Mouse (Mus musculus) embryonic facial prominence, embryonic 11.5 days (tissue): ENCODE measurements around the gene Tmed1. TPM values are rescaled to one million over a fixed set of nuclear protein-coding genes. Genes with fewer than 3 reads are reported as not detected.

Source experiments
- ATAC-seq: fragments of 200-750 bp; cut with Nextera tagmentation; replicated peaks from 2 replicates; pipeline ENCODE4 v1.8.0; 2017; ENCODE audit warnings: low read depth; ENCODE audit not compliant: insufficient number of reproducible peaks, low FRiP score, low TSS enrichment
- DNase-seq: peaks from one replicate; pipeline ENCODE4 v3.0.0-alpha.2; 2015; ENCODE audit warnings: low spot score
- H3K27ac ChIP-seq: fragments of 300-500 bp; sonication (generic); replicated peaks from 2 replicates; pipeline ENCODE4 v1.5.1; 2014; ENCODE audit warnings: mild to moderate bottlenecking, low read depth, low read length, control low read depth
- H3K27me3 ChIP-seq: fragments of 300-500 bp; sonication (generic); 2 replicates; pipeline ENCODE4 v1.6.1; 2014; ENCODE audit warnings: mild to moderate bottlenecking, low read length, moderate library complexity, mixed read lengths; ENCODE audit not compliant: control insufficient read depth, insufficient read depth
- H3K36me3 ChIP-seq: fragments of 300-500 bp; sonication (generic); replicated peaks from 2 replicates; pipeline ENCODE4 v1.6.1; 2014; ENCODE audit warnings: low read depth, mild to moderate bottlenecking, low read length, moderate library complexity, mixed read lengths; ENCODE audit not compliant: control insufficient read depth, insufficient read depth
- H3K4me1 ChIP-seq: fragments of 300-500 bp; sonication (generic); 2 replicates; pipeline ENCODE4 v1.6.1; 2014; ENCODE audit warnings: low read length, mixed read lengths; ENCODE audit not compliant: control insufficient read depth, insufficient read depth
- H3K4me2 ChIP-seq: fragments of 300-500 bp; sonication (generic); 2 replicates; pipeline ENCODE4 v1.6.1; 2014; ENCODE audit warnings: low read depth, mild to moderate bottlenecking, control low read depth, low read length, moderate library complexity
- H3K4me3 ChIP-seq: fragments of 300-500 bp; sonication (generic); 2 replicates; pipeline ENCODE4 v1.5.1; 2014; ENCODE audit warnings: low read depth, low read length, control low read depth
- H3K9ac ChIP-seq: fragments of 300-500 bp; sonication (generic); replicated peaks from 2 replicates; pipeline ENCODE4 v1.6.1; 2014; ENCODE audit warnings: mild to moderate bottlenecking, control low read depth, low read length
- H3K9me3 ChIP-seq: fragments of 300-500 bp; sonication (generic); replicated peaks from 2 replicates; pipeline ENCODE4 v1.6.1; 2016; ENCODE audit warnings: mild to moderate bottlenecking, low read length, inconsistent platforms, mixed read lengths; ENCODE audit not compliant: control insufficient read depth
- WGBS: fragments of 180-500 bp; shearing (Covaris S2); extraction: QIAGEN DNeasy Blood & Tissue Kit; methylation state at CpG from one replicate; pipeline ENCODE4 v1.1.7; 2014; 5-methylcytosine and 5-hydroxymethylcytosine counted together
- polyA plus RNA-seq: library from polyadenylated mRNA; unstranded; fragments of >200 nt; fragmentation: Nextera tagmentation; extraction: Ambion mirVana; gene quantifications from 2 replicates; pipeline ENCODE4 v1.2.1, GENCODE M21; 2014

The Tmed1 gene
- polyA plus RNA-seq, 1 experiment from 2014 or later: 81.3 TPM

- no peak overlapping the region for H3K9ac ChIP-seq
- no peaks in the 10 kb centered on the region for H3K27me3 ChIP-seq
- H3K9me3 ChIP-seq: no peaks in the 10 kb centered on the region
- WGBS: 79% methylated on average over 6 of the region's 6 CpGs
- no peaks in the 10 kb centered on the region for H3K36me3 ChIP-seq
- H3K4me2 ChIP-seq: no peak overlapping the region
- no peak for ATAC-seq
- no peaks in the 10 kb centered on the region for H3K4me1 ChIP-seq
- no peak for DNase-seq
- H3K4me3 ChIP-seq: no peak overlapping the region
- H3K27ac ChIP-seq: no peak overlapping the region
These were observed 8.0 kb upstream of the Tmed1 start for GRCm38 (mm10) chr9:21517947-21518495.

GRCm38 (mm10) chr9:21513466-21513865 lies 3.4 kb upstream of the Tmed1 start:
- Histone ChIP-seq H3K4me3 (no peak overlapping the region), H3K27ac (no peak overlapping the region), H3K4me2 (no peak overlapping the region), H3K9ac (no peak overlapping the region), H3K27me3 (no peaks in the 10 kb centered on the region), H3K36me3 (no peaks in the 10 kb centered on the region), H3K9me3 (no peaks in the 10 kb centered on the region), H3K4me1 (peaks cover 4% of the 10 kb centered on the region; the same call in 1 of the 2 replicates)
- DNase-seq: no peak
- ATAC-seq: no peak
- 100% methylated on average over 4 of the region's 4 CpGs for WGBS

GRCm38 (mm10) chr9:21511052-21511451 lies 1.0 kb upstream of the Tmed1 start:
- Histone ChIP-seq H3K4me1 (peaks cover 4% of the 10 kb centered on the region; the same call in 1 of the 2 replicates), H3K4me2 (peak overlapping the region; percentile 56), H3K4me3 (peak overlapping the region; percentile 71), H3K9ac (peak overlapping the region; percentile 55), H3K9me3 (no peaks in the 10 kb centered on the region), H3K36me3 (peaks cover 9% of the 10 kb centered on the region; the same call in 1 of the 2 replicates), H3K27ac (no peak overlapping the region), H3K27me3 (no peaks in the 10 kb centered on the region)
- 80% methylated on average over 9 of the region's 9 CpGs for WGBS
- ATAC-seq (no peak), DNase-seq (no peak)

GRCm38 (mm10) chr9:21510689-21511015 lies 600 bp upstream of the Tmed1 start:
- Histone ChIP-seq H3K36me3 (peaks cover 9% of the 10 kb centered on the region), H3K9ac (peak overlapping the region; percentile 55), H3K9me3 (no peaks in the 10 kb centered on the region), H3K27me3 (no peaks in the 10 kb centered on the region), H3K27ac (no peak overlapping the region), H3K4me2 (peak overlapping the region; percentile 56), H3K4me1 (peaks cover 4% of the 10 kb centered on the region; the same call in 1 of the 2 replicates), H3K4me3 (peak overlapping the region; percentile 71)
- no peak for DNase-seq
- WGBS: 7% methylated on average over 7 of the region's 7 CpGs
- ATAC-seq: no peak; the same call in 1 of the 2 replicates

GRCm38 (mm10) chr9:21508871-21509404 lies 1.1 kb downstream of the Tmed1 start:
- H3K4me1 ChIP-seq: peaks cover 4% of the 10 kb centered on the region; the same call in 1 of the 2 replicates
- H3K27ac ChIP-seq: no peak overlapping the region
- 63% methylated on average over 7 of the region's 7 CpGs for WGBS
- DNase-seq: no peak
- H3K9me3 ChIP-seq: no peaks in the 10 kb centered on the region
- H3K27me3 ChIP-seq: no peaks in the 10 kb centered on the region
- no peak for ATAC-seq
- peak overlapping the region; percentile 71 for H3K4me3 ChIP-seq
- H3K36me3 ChIP-seq: peaks cover 9% of the 10 kb centered on the region
- H3K9ac ChIP-seq: no peak overlapping the region
- H3K4me2 ChIP-seq: peak overlapping the region; percentile 56

GRCm38 (mm10) chr9:21507753-21508430 lies 2.2 kb downstream of the Tmed1 start:
- Histone ChIP-seq H3K4me1 (peaks cover 4% of the 10 kb centered on the region; the same call in 1 of the 2 replicates), H3K4me2 (no peak overlapping the region), H3K36me3 (peaks cover 9% of the 10 kb centered on the region), H3K27me3 (no peaks in the 10 kb centered on the region), H3K27ac (no peak overlapping the region), H3K9me3 (no peaks in the 10 kb centered on the region), H3K4me3 (no peak overlapping the region), H3K9ac (no peak overlapping the region)
- DNase-seq (no peak), ATAC-seq (no peak)
- 95% methylated on average over 15 of the region's 15 CpGs for WGBS

- no peak for DNase-seq
- Histone ChIP-seq H3K4me2 (no peak overlapping the region), H3K4me3 (no peak overlapping the region), H3K36me3 (peaks cover 9% of the 10 kb centered on the region), H3K9me3 (no peaks in the 10 kb centered on the region), H3K9ac (no peak overlapping the region; the same call in 1 of the 2 replicates), H3K27me3 (no peaks in the 10 kb centered on the region), H3K27ac (no peak overlapping the region), H3K4me1 (peaks cover 4% of the 10 kb centered on the region; the same call in 1 of the 2 replicates)
- ATAC-seq: no peak
These were observed 4.3 kb downstream of the Tmed1 start for GRCm38 (mm10) chr9:21505767-21506166.

- no peaks in the 10 kb centered on the region for H3K9me3 ChIP-seq
- WGBS: 95% methylated on average over 8 of the region's 8 CpGs
- DNase-seq (no peak), ATAC-seq (no peak)
- peaks cover 9% of the 10 kb centered on the region for H3K36me3 ChIP-seq
- no peaks in the 10 kb centered on the region for H3K27me3 ChIP-seq
- no peak overlapping the region for H3K9ac ChIP-seq
- H3K27ac ChIP-seq: no peak overlapping the region
- H3K4me3 ChIP-seq: no peak overlapping the region
- H3K4me1 ChIP-seq: no peaks in the 10 kb centered on the region
- H3K4me2 ChIP-seq: no peak overlapping the region
These were observed 6.7 kb downstream of the Tmed1 start for GRCm38 (mm10) chr9:21503352-21503751.
